Mouse (Mus musculus) myocyte (in vitro differentiated cells): ENCODE results near the gene Clcn5. TPM values are rescaled to one million over a fixed set of nuclear protein-coding genes. Genes with fewer than 3 reads are reported as not detected.

Experiments used
- H3K27me3 ChIP-seq: one replicate; pipeline ENCODE4 v1.6.1; 2011; ENCODE audit not compliant: control insufficient read depth, insufficient read depth, insufficient read length
- H3K36me3 ChIP-seq: one replicate; pipeline ENCODE4 v1.6.1; 2011; ENCODE audit not compliant: control insufficient read depth, insufficient read depth
- H3K4me2 ChIP-seq: one replicate; pipeline ENCODE4 v1.6.1; 2011; ENCODE audit warnings: low read depth, control low read depth
- H3K4me3 ChIP-seq: one replicate; pipeline ENCODE4 v1.5.1; 2011; ENCODE audit warnings: mild to moderate bottlenecking, control low read depth, moderate library complexity
- H3K79me2 ChIP-seq: one replicate; pipeline ENCODE4 v1.6.1; 2011; ENCODE audit not compliant: control insufficient read depth, insufficient read depth
- H3ac ChIP-seq: one replicate; pipeline ENCODE4 v1.6.1; 2011; ENCODE audit not compliant: control insufficient read depth, insufficient read length
- CEBPB ChIP-seq: IDR thresholded peaks from 2 replicates; pipeline ENCODE4 v1.6.1; 2011; ENCODE audit warnings: mild to moderate bottlenecking, moderate library complexity; ENCODE audit not compliant: poor library complexity, insufficient read depth, severe bottlenecking
- E2F4 ChIP-seq: IDR thresholded peaks from one replicate; pipeline ENCODE4 v1.6.1; 2011; ENCODE audit warnings: mild to moderate bottlenecking, control low read depth, moderate library complexity; ENCODE audit not compliant: insufficient read depth
- MAX ChIP-seq: IDR thresholded peaks from one replicate; pipeline ENCODE4 v1.6.1; 2011; ENCODE audit warnings: low read depth, mild to moderate bottlenecking, control low read depth
- MYOD1 ChIP-seq, 3 experiments: IDR thresholded peaks; one replicate each; pipeline ENCODE4 v1.6.1; 2011; ENCODE audit warnings: control low read depth in 2 of 3, low read depth in 2 of 3, mild to moderate bottlenecking in 2 of 3, moderate library complexity in 1 of 3; ENCODE audit not compliant: insufficient read length in 2 of 3, control insufficient read depth in 1 of 3
- MYOG ChIP-seq, 3 experiments: IDR thresholded peaks; one replicate each; pipeline ENCODE4 v1.6.1; 2011; ENCODE audit warnings: control low read depth in 2 of 3, low read depth in 2 of 3, mild to moderate bottlenecking in 2 of 3; ENCODE audit not compliant: insufficient read length in 2 of 3, control insufficient read depth in 1 of 3, insufficient read depth in 1 of 3
- POLR2A ChIP-seq: IDR thresholded peaks from one replicate; pipeline ENCODE4 v1.6.1; 2011; ENCODE audit warnings: low read depth, mild to moderate bottlenecking, control low read depth, moderate library complexity; ENCODE audit not compliant: insufficient read length
- POLR2AphosphoS2 ChIP-seq: IDR thresholded peaks from one replicate; pipeline ENCODE4 v1.6.1; 2011; ENCODE audit warnings: low read depth, control low read depth; ENCODE audit not compliant: insufficient read length
- REST ChIP-seq: IDR thresholded peaks from one replicate; pipeline ENCODE4 v1.6.1; 2011; ENCODE audit warnings: mild to moderate bottlenecking, control low read depth, moderate library complexity; ENCODE audit not compliant: insufficient read depth, insufficient read length
- SRF ChIP-seq: IDR thresholded peaks from one replicate; pipeline ENCODE4 v1.6.1; 2011; ENCODE audit warnings: low read depth; ENCODE audit not compliant: control insufficient read depth, insufficient read length
- TCF12 ChIP-seq: IDR thresholded peaks from one replicate; pipeline ENCODE4 v1.6.1; 2011; ENCODE audit warnings: mild to moderate bottlenecking, control low read depth; ENCODE audit not compliant: poor library complexity, insufficient read depth, severe bottlenecking
- TCF3 ChIP-seq: IDR thresholded peaks from one replicate; pipeline ENCODE4 v1.6.1; 2011; ENCODE audit warnings: low read depth, control low read depth; ENCODE audit not compliant: insufficient read length
- USF1 ChIP-seq: IDR thresholded peaks from one replicate; pipeline ENCODE4 v1.6.1; 2011; ENCODE audit warnings: low read depth, mild to moderate bottlenecking, control low read depth, moderate library complexity
- polyA plus RNA-seq: library from polyadenylated mRNA; unstranded; fragments of >200 nt; fragmentation: generic; extraction: Trizol; gene quantifications from one replicate; pipeline ENCODE4 v1.2.1, GENCODE M21; 2012; ENCODE audit warnings: missing spikeins

The Clcn5 gene
- polyA plus RNA-seq, 1 experiment, result 21.0 TPM

GRCm38 (mm10) chrX:7156026-7156732, 163.0 kb downstream of the Clcn5 start:
- peaks cover 24% of the 10 kb centered on the region for H3K36me3 ChIP-seq
- TF ChIP-seq REST (no peak), SRF (no peak), MAX (no peak), CEBPB (no peak), TCF3 (no peak), E2F4 (no peak), TCF12 (no peak), MYOG (IDR thresholded peaks at IDR 0.05; ENCODE audit: control insufficient read depth in 1 of 3, insufficient read depth in 1 of 3, insufficient read length in 2 of 3, low read depth in 2 of 3) (no peak), MYOD1 (IDR thresholded peaks at IDR 0.05; ENCODE audit: control insufficient read depth in 1 of 3, insufficient read length in 2 of 3, low read depth in 2 of 3) (no peak), USF1 (no peak), POLR2A (no peak), POLR2AphosphoS2 (no peak)
- no peak overlapping the region for H3K4me3 ChIP-seq
- H3ac ChIP-seq, result no peak overlapping the region
- no peak overlapping the region for H3K4me2 ChIP-seq
- no peaks in the 10 kb centered on the region for H3K79me2 ChIP-seq
- H3K27me3 ChIP-seq, result no peaks in the 10 kb centered on the region

DNA sequence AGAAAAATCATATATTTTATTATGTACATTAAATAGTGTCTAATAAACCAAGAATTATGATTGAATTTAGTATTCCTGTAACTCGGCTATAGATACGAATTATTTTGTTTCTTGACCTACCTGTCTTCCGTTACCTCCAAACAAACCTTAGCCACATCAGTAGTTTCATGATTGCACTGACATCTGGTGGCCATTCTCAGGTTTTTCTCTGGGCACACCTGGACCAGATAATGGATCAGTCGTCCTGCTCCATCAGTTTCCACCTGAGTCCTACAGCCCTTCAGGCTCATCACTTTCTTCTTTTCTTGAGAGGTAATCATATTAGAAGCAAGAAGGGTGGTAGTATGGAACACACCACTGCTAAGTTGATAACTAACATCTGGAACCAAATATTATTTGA, 169.0 kb downstream of the Clcn5 start:
- Histone ChIP-seq H3ac (no peak overlapping the region), H3K27me3 (no peaks in the 10 kb centered on the region), H3K4me3 (no peak overlapping the region), H3K79me2 (no peaks in the 10 kb centered on the region), H3K4me2 (no peak overlapping the region), H3K36me3 (no peaks in the 10 kb centered on the region)
- TF ChIP-seq CEBPB, result no peak
- no peak for TF ChIP-seq E2F4
- no peak for TF ChIP-seq USF1
- TF ChIP-seq MYOD1 (IDR thresholded peaks at IDR 0.05; ENCODE audit: control insufficient read depth in 1 of 3, insufficient read length in 2 of 3, low read depth in 2 of 3), result no peak
- no peak for TF ChIP-seq POLR2A
- TF ChIP-seq MYOG (IDR thresholded peaks at IDR 0.05; ENCODE audit: control insufficient read depth in 1 of 3, insufficient read depth in 1 of 3, insufficient read length in 2 of 3, low read depth in 2 of 3), result no peak
- TF ChIP-seq REST, result no peak

- H3K36me3 ChIP-seq, result no peaks in the 10 kb centered on the region
- H3K79me2 ChIP-seq, result no peaks in the 10 kb centered on the region
- no peaks in the 10 kb centered on the region for H3K27me3 ChIP-seq
- TF ChIP-seq POLR2AphosphoS2 (no peak), MYOD1 (IDR thresholded peaks at IDR 0.05; ENCODE audit: control insufficient read depth in 1 of 3, insufficient read length in 2 of 3, low read depth in 2 of 3) (no peak), MAX (no peak), TCF12 (no peak), SRF (no peak), CEBPB (no peak), POLR2A (no peak), USF1 (no peak), TCF3 (no peak), E2F4 (no peak), MYOG (IDR thresholded peaks at IDR 0.05; ENCODE audit: control insufficient read depth in 1 of 3, insufficient read depth in 1 of 3, insufficient read length in 2 of 3, low read depth in 2 of 3) (no peak), REST (no peak)
- no peak overlapping the region for H3K4me3 ChIP-seq
- no peak overlapping the region for H3ac ChIP-seq
- no peak overlapping the region for H3K4me2 ChIP-seq
Observed at GRCm38 (mm10) chrX:7146156-7146555, 173.0 kb downstream of the Clcn5 start.

- TF ChIP-seq CEBPB, result no peak
- no peak for TF ChIP-seq MYOD1 (IDR thresholded peaks at IDR 0.05; ENCODE audit: control insufficient read depth in 1 of 3, insufficient read length in 2 of 3, low read depth in 2 of 3)
- no peak for TF ChIP-seq REST
- no peak for TF ChIP-seq MAX
- no peak for TF ChIP-seq SRF
- no peak for TF ChIP-seq E2F4
- TF ChIP-seq TCF12, result no peak
- no peak for TF ChIP-seq POLR2AphosphoS2
- TF ChIP-seq TCF3, result no peak
- TF ChIP-seq USF1, result no peak
- TF ChIP-seq POLR2A, result no peak
- no peak for TF ChIP-seq MYOG (IDR thresholded peaks at IDR 0.05; ENCODE audit: control insufficient read depth in 1 of 3, insufficient read depth in 1 of 3, insufficient read length in 2 of 3, low read depth in 2 of 3)
Observed at GRCm38 (mm10) chrX:7121618-7122280, 197.4 kb downstream of the Clcn5 start.

More at GRCm38 (mm10) chrX:7121618-7122280, 197.4 kb downstream of the Clcn5 start:
- no peak overlapping the region for H3K4me2 ChIP-seq
- no peak overlapping the region for H3K4me3 ChIP-seq
- no peaks in the 10 kb centered on the region for H3K27me3 ChIP-seq
- no peaks in the 10 kb centered on the region for H3K79me2 ChIP-seq
- H3ac ChIP-seq, result no peak overlapping the region
- no peaks in the 10 kb centered on the region for H3K36me3 ChIP-seq
